Mouse (Mus musculus): ENCODE data around the gene Srm. TPM values are rescaled to one million over a fixed set of nuclear protein-coding genes. Genes with fewer than 3 reads are reported as not detected.

Srm gene
- polyA plus RNA-seq, 1 experiment = 48.4 TPM

GRCm38 (mm10) chr4:148601871-148602270, 10.6 kb downstream of the Srm start:
- DNase-seq (ENCODE audit: low spot score) = no peak

GRCm38 (mm10) chr4:148602357-148603120, 11.2 kb downstream of the Srm start, which contains the start of gene Masp2:
Gene Masp2 (plus strand): TSS chr4:148602554.
- DNase-seq (ENCODE audit: low spot score) = no peak

GRCm38 (mm10) chr4:148603376-148604139, 12.3 kb downstream of the Srm start:
- no peak for DNase-seq (ENCODE audit: low spot score)

- DNase-seq (ENCODE audit: low spot score) = no peak
Observed at GRCm38 (mm10) chr4:148604141-148604540, 12.8 kb downstream of the Srm start.

GRCm38 (mm10) chr4:148604541-148605165, 13.3 kb downstream of the Srm start:
- DNase-seq (ENCODE audit: low spot score) = no peak

GRCm38 (mm10) chr4:148607758-148608157, 16.5 kb downstream of the Srm start:
- peak; percentile 61 for DNase-seq (ENCODE audit: low spot score)

GRCm38 (mm10) chr4:148609805-148610204, 18.5 kb downstream of the Srm start:
- DNase-seq (ENCODE audit: low spot score) = no peak

- no peak for DNase-seq (ENCODE audit: low spot score)
Observed at GRCm38 (mm10) chr4:148610631-148611364, 19.5 kb downstream of the Srm start.

GRCm38 (mm10) chr4:148612557-148612956, 21.3 kb downstream of the Srm start:
- no peak for DNase-seq (ENCODE audit: low spot score)

- no peak for DNase-seq (ENCODE audit: low spot score)
Observed at GRCm38 (mm10) chr4:148613738-148614137, 22.4 kb downstream of the Srm start.

GRCm38 (mm10) chr4:148619805-148620204, 28.5 kb downstream of the Srm start:
- DNase-seq (ENCODE audit: low spot score) = no peak

- no peak for DNase-seq (ENCODE audit: low spot score)
Observed at GRCm38 (mm10) chr4:148620718-148621117, 29.4 kb downstream of the Srm start.

- no peak for DNase-seq (ENCODE audit: low spot score)
Observed at GRCm38 (mm10) chr4:148622485-148622884, 31.2 kb downstream of the Srm start.

- DNase-seq (ENCODE audit: low spot score) = no peak
Observed at GRCm38 (mm10) chr4:148623609-148624008, 32.3 kb downstream of the Srm start.

GRCm38 (mm10) chr4:148625010-148625409, 33.7 kb downstream of the Srm start:
- no peak for DNase-seq (ENCODE audit: low spot score)

GRCm38 (mm10) chr4:148625756-148626622, 34.7 kb downstream of the Srm start:
- DNase-seq (ENCODE audit: low spot score) = no peak

- peak; percentile 91 for DNase-seq (ENCODE audit: low spot score)
Observed at GRCm38 (mm10) chr4:148626623-148627185, 35.4 kb downstream of the Srm start, which contains the start of gene Tardbp. Gene Tardbp (minus strand): TSS chr4:148627019.

- DNase-seq (ENCODE audit: low spot score) = no peak
Observed at GRCm38 (mm10) chr4:148627246-148627645, 35.9 kb downstream of the Srm start.

GRCm38 (mm10) chr4:148632013-148632692, 40.9 kb downstream of the Srm start:
- no peak for DNase-seq (ENCODE audit: low spot score)

All from urinary bladder, adult 2 months (tissue).